Mouse (Mus musculus) MEL (cell line): ENCODE measurements around the gene Tmem201. TPM values are rescaled to one million over a fixed set of nuclear protein-coding genes. Genes with fewer than 3 reads are reported as not detected.

Experiments used
- DNase-seq: peaks from one replicate; pipeline ENCODE4 v3.0.0; 2011; ENCODE audit warnings: low read depth, low spot score
- H3K27ac ChIP-seq: 2 replicates; pipeline ENCODE4 v1.5.1; 2012; ENCODE audit warnings: low read depth, mild to moderate bottlenecking, control low read depth, low read length, moderate library complexity; ENCODE audit not compliant: control insufficient read depth
- H3K27me3 ChIP-seq, 2 experiments: fragments of 150-350 bp in 1 of 2; sonication (generic) in 1 of 2; 2 replicates each; pipeline ENCODE4 v1.6.1; 2012; ENCODE audit warnings: low read length in 2 of 2, mild to moderate bottlenecking in 2 of 2, improper control_type of control experiment in 1 of 2, moderate library complexity in 1 of 2; ENCODE audit not compliant: insufficient read depth in 2 of 2, control insufficient read depth in 1 of 2
- H3K36me3 ChIP-seq, 2 experiments: 2 replicates each; pipeline ENCODE4 v1.6.1; 2012 to 2014; ENCODE audit warnings: low read length in 2 of 2, improper control_type of control experiment in 1 of 2, inconsistent platforms in 1 of 2, mild to moderate bottlenecking in 1 of 2; ENCODE audit not compliant: insufficient read depth in 2 of 2, control insufficient read depth in 1 of 2
- H3K4me1 ChIP-seq, 2 experiments: fragments of 150-350 bp in 1 of 2; sonication (generic) in 1 of 2; 2 replicates each; pipeline ENCODE4 v1.6.1; 2012; ENCODE audit warnings: low read length in 2 of 2, improper control_type of control experiment in 1 of 2, mild to moderate bottlenecking in 1 of 2; ENCODE audit not compliant: insufficient read depth in 2 of 2, control insufficient read depth in 1 of 2
- H3K4me3 ChIP-seq, 2 experiments: fragments of 150-350 bp in 1 of 2; sonication (generic) in 1 of 2; 2 replicates each; pipeline ENCODE4 v1.5.1; 2012; ENCODE audit warnings: low read depth in 2 of 2, low read length in 2 of 2, mild to moderate bottlenecking in 2 of 2, moderate library complexity in 2 of 2, control low read depth in 1 of 2, improper control_type of control experiment in 1 of 2; ENCODE audit not compliant: control insufficient read depth in 1 of 2, insufficient read depth in 1 of 2
- H3K79me2 ChIP-seq: 2 replicates; pipeline ENCODE4 v1.6.1; 2012; ENCODE audit warnings: mild to moderate bottlenecking, low read length, moderate library complexity; ENCODE audit not compliant: control insufficient read depth, poor library complexity, insufficient read depth
- H3K9ac ChIP-seq: 2 replicates; pipeline ENCODE4 v1.6.1; 2012; ENCODE audit warnings: low read depth, mild to moderate bottlenecking, control low read depth, low read length, moderate library complexity; ENCODE audit not compliant: control insufficient read depth, poor library complexity, severe bottlenecking
- H3K9me3 ChIP-seq: fragments of 150-350 bp; sonication (generic); replicated peaks from 2 replicates; pipeline ENCODE4 v1.6.1; 2012; ENCODE audit warnings: mild to moderate bottlenecking, low read length, improper control_type of control experiment, moderate library complexity; ENCODE audit not compliant: insufficient read depth
- BHLHE40 ChIP-seq: IDR thresholded peaks from 2 replicates; pipeline ENCODE4 v1.6.1; 2012; ENCODE audit warnings: low read depth, mild to moderate bottlenecking, inconsistent platforms, low read length, improper control_type of control experiment, borderline replicate concordance
- CHD1 ChIP-seq: IDR thresholded peaks from 2 replicates; pipeline ENCODE4 v1.6.1; 2012; ENCODE audit warnings: low read depth, mild to moderate bottlenecking, inconsistent platforms, low read length, improper control_type of control experiment
- CHD2 ChIP-seq: IDR thresholded peaks from 2 replicates; pipeline ENCODE4 v1.6.1; 2011; ENCODE audit warnings: low read length, improper control_type of control experiment
- ETS1 ChIP-seq: IDR thresholded peaks from 2 replicates; pipeline ENCODE4 v1.6.1; 2012; ENCODE audit warnings: low read depth, mild to moderate bottlenecking, inconsistent platforms, low read length, improper control_type of control experiment, moderate library complexity
- GATA1 ChIP-seq: IDR thresholded peaks from 2 replicates; pipeline ENCODE4 v1.6.1; 2011; ENCODE audit warnings: low read depth, low read length, improper control_type of control experiment
- KAT2A ChIP-seq: conservative IDR thresholded peaks from 2 replicates; pipeline ENCODE4 v1.6.1; 2012; ENCODE audit warnings: low read depth, low read length, improper control_type of control experiment, inconsistent platforms
- MEF2A ChIP-seq: IDR thresholded peaks from 2 replicates; pipeline ENCODE4 v1.6.1; 2014; ENCODE audit warnings: low read depth, mild to moderate bottlenecking, inconsistent platforms, low read length, improper control_type of control experiment; ENCODE audit not compliant: poor library complexity, insufficient replicate concordance, severe bottlenecking; ENCODE audit errors: extremely low read depth
- MYC ChIP-seq: IDR thresholded peaks from 2 replicates; pipeline ENCODE4 v1.6.1; 2011; ENCODE audit warnings: low read depth, mild to moderate bottlenecking, low read length, improper control_type of control experiment, moderate library complexity
- NELFE ChIP-seq: IDR thresholded peaks from 2 replicates; pipeline ENCODE4 v1.6.1; 2011; ENCODE audit warnings: low read depth, low read length, improper control_type of control experiment
- NRF1 ChIP-seq: IDR thresholded peaks from 2 replicates; pipeline ENCODE4 v1.6.1; 2014; ENCODE audit warnings: low read depth, mild to moderate bottlenecking, inconsistent platforms, low read length, improper control_type of control experiment, moderate library complexity; ENCODE audit not compliant: poor library complexity, insufficient read depth, severe bottlenecking
- POLR2A ChIP-seq, 2 experiments: IDR thresholded peaks; 2 replicates each; pipeline ENCODE4 v1.6.1; 2011 to 2012; ENCODE audit warnings: low read length in 2 of 2, mild to moderate bottlenecking in 2 of 2, control low read depth in 1 of 2, improper control_type of control experiment in 1 of 2, low read depth in 1 of 2, moderate library complexity in 1 of 2; ENCODE audit not compliant: control insufficient read depth in 1 of 2, insufficient read depth in 1 of 2, poor library complexity in 1 of 2
- POLR2AphosphoS5 ChIP-seq: IDR thresholded peaks from 2 replicates; pipeline ENCODE4 v1.6.1; 2012; ENCODE audit warnings: low read depth, borderline replicate concordance, mild to moderate bottlenecking, inconsistent platforms, low read length, moderate library complexity, mixed read lengths
- TAL1 ChIP-seq: IDR thresholded peaks from 2 replicates; pipeline ENCODE4 v1.6.1; 2012; ENCODE audit warnings: mild to moderate bottlenecking, inconsistent platforms, low read length, moderate library complexity, mixed read lengths
- TCF12 ChIP-seq: IDR thresholded peaks from 2 replicates; pipeline ENCODE4 v1.6.1; 2014; ENCODE audit warnings: low read depth, mild to moderate bottlenecking, inconsistent platforms, low read length, improper control_type of control experiment, moderate library complexity
- UBTF ChIP-seq: IDR thresholded peaks from 2 replicates; pipeline ENCODE4 v1.6.1; 2012; ENCODE audit warnings: low read depth, mild to moderate bottlenecking, inconsistent platforms, low read length, improper control_type of control experiment, moderate library complexity, borderline replicate concordance; ENCODE audit not compliant: insufficient read depth
- USF2 ChIP-seq, 2 experiments: IDR thresholded peaks; 2 replicates each; pipeline ENCODE4 v1.6.1; 2011 to 2012; ENCODE audit warnings: improper control_type of control experiment in 2 of 2, low read length in 2 of 2, borderline replicate concordance in 1 of 2, inconsistent platforms in 1 of 2, low read depth in 1 of 2, mild to moderate bottlenecking in 1 of 2; ENCODE audit not compliant: insufficient read depth in 1 of 2
- ZMIZ1 ChIP-seq: IDR thresholded peaks from 2 replicates; pipeline ENCODE4 v1.6.1; 2012; ENCODE audit warnings: low read depth, mild to moderate bottlenecking, inconsistent platforms, low read length, improper control_type of control experiment, moderate library complexity
- polyA plus RNA-seq, 2 experiments: library from polyadenylated mRNA; stranded (reverse) in 1 of 2; unstranded in 1 of 2; fragments of >175 nt in 1 of 2; fragments of >200 nt in 1 of 2; gene quantifications; 2 replicates each; pipeline versions ENCODE4 v1.2.1 to v1.2.4; 2012; ENCODE audit warnings: low replicate concordance in 2 of 2, low read depth in 1 of 2; ENCODE audit not compliant: insufficient read length in 2 of 2, insufficient read depth in 1 of 2, missing spikeins in 1 of 2
- total RNA-seq: library from RNA; depleted of rRNA; stranded (reverse); fragments of 300-350 nt; gene quantifications from 2 replicates; pipeline ENCODE4 v1.2.3, GENCODE M21; 2012

The Tmem201 gene
- total and polyA plus RNA-seq, 3 experiments, result 31.5 to 60.6 TPM; not detected in 1

DNA sequence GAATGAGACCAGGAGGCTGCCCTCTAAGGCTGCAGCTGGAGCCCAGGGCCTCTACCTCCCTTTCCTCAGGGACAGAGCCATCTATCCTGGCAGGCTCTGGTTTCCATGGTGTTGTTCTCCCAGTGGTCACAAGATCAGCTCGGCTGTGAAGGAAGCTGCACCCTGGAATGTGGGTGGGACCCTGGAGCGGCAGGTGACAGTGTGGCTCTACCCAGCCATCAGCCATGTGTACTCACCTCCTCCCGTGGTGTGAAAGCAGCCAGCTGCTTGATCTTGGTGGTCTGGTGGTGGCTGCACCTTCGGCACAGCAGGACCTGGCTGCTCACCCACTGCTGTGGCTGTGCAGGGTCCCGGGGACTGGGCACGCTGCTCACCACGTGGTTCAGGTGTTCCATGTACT is 7.0 kb downstream of the Tmem201 start:
- no peak for TF ChIP-seq MEF2A
- TF ChIP-seq CHD1, result no peak
- TF ChIP-seq MYC, result no peak
- TF ChIP-seq POLR2A (IDR thresholded peaks at IDR 0.05; ENCODE audit: control insufficient read depth in 1 of 2, insufficient read depth in 1 of 2, low read depth in 1 of 2, low read length in 2 of 2, poor library complexity in 1 of 2), result no peak
- no peak for TF ChIP-seq TCF12
- no peak for TF ChIP-seq USF2 (IDR thresholded peaks at IDR 0.05; ENCODE audit: borderline replicate concordance in 1 of 2, insufficient read depth in 1 of 2, low read depth in 1 of 2, low read length in 2 of 2)
- no peak for TF ChIP-seq UBTF
- no peak for TF ChIP-seq NELFE
- TF ChIP-seq KAT2A, result no peak
- TF ChIP-seq GATA1, result no peak
- TF ChIP-seq CHD2, result no peak
- no peak overlapping the region for H3K27ac ChIP-seq

DNA sequence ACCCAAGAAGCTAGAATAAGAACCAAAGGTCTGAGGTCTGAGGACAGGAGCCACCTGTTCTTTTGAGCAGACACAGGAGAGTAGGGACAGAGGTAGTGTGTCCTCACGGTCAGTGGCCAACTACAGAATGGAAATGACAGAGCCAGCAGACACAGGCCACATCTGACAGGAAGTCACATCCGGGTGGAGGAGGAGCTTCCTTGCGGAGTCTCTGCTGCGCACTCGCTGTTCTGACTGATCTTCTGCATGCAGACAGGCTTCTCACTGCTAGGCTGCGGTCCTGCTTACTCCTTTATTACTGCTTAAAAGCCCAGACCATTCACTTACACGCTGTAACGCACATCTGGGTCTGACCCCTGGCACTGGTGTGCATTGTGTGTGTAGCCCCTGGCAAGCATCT is 9.0 kb downstream of the Tmem201 start:
- no peak for DNase-seq
- no peak overlapping the region for H3K9ac ChIP-seq
- peaks cover 0 to 4% of the 10 kb centered on the region in 2 experiments; a peak in 1 of 4 replicates for H3K36me3 ChIP-seq
- no peak overlapping the region for H3K27ac ChIP-seq
- TF ChIP-seq MEF2A (no peak), NRF1 (no peak), TAL1 (no peak), POLR2AphosphoS5 (no peak), ZMIZ1 (no peak), ETS1 (no peak), BHLHE40 (no peak)
- H3K4me3 ChIP-seq, result no peak overlapping the region
- no peaks in the 10 kb centered on the region for H3K27me3 ChIP-seq
- H3K79me2 ChIP-seq, result peaks cover 16% of the 10 kb centered on the region
- H3K4me1 ChIP-seq, result no peaks in the 10 kb centered on the region
- no peaks in the 10 kb centered on the region for H3K9me3 ChIP-seq

More for the DNA sequence above, 7.0 kb downstream of the Tmem201 start:
- Histone ChIP-seq H3K36me3 (peaks cover 0 to 4% of the 10 kb centered on the region in 2 experiments; a peak in 1 of 4 replicates), H3K4me1 (no peaks in the 10 kb centered on the region), H3K9me3 (no peaks in the 10 kb centered on the region), H3K79me2 (peaks cover 36% of the 10 kb centered on the region), H3K9ac (no peak overlapping the region), H3K4me3 (no peak overlapping the region), H3K27me3 (no peaks in the 10 kb centered on the region)
- no peak for DNase-seq
